Mouse (Mus musculus): ENCODE data around the gene Tenm4. TPM values are rescaled to one million over a fixed set of nuclear protein-coding genes. Genes with fewer than 3 reads are reported as not detected.
"Not testable (repeated sequence)": the region's sequence is repeated elsewhere in the genome, so short reads cannot be mapped to it uniquely, and the experiment has no call there.

Tenm4 gene
- polyA plus RNA-seq, 1 experiment: 30.7 TPM

- DNase-seq (ENCODE audit: low read depth): no peak
Measured at GRCm38 (mm10) chr7:96902183-96902582, 731.1 kb downstream of the Tenm4 start.

GRCm38 (mm10) chr7:96903088-96903985 lies 732.3 kb downstream of the Tenm4 start:
- DNase-seq (ENCODE audit: low read depth): no peak

- DNase-seq (ENCODE audit: low read depth): no peak
Measured at GRCm38 (mm10) chr7:96904442-96904841, 733.4 kb downstream of the Tenm4 start.

GRCm38 (mm10) chr7:96904936-96905335 lies 733.9 kb downstream of the Tenm4 start:
- DNase-seq (ENCODE audit: low read depth): no peak

- no peak for DNase-seq (ENCODE audit: low read depth)
Measured at GRCm38 (mm10) chr7:96905422-96905821, 734.4 kb downstream of the Tenm4 start.

- no peak for DNase-seq (ENCODE audit: low read depth)
Measured at GRCm38 (mm10) chr7:96906216-96906615, 735.2 kb downstream of the Tenm4 start.

GRCm38 (mm10) chr7:96907971-96908680 lies 737.1 kb downstream of the Tenm4 start:
- DNase-seq (ENCODE audit: low read depth): no peak

- DNase-seq (ENCODE audit: low read depth): no peak
Measured at GRCm38 (mm10) chr7:96909856-96910255, 738.8 kb downstream of the Tenm4 start.

GRCm38 (mm10) chr7:96910310-96910960 lies 739.4 kb downstream of the Tenm4 start:
- no peak for DNase-seq (ENCODE audit: low read depth)

GRCm38 (mm10) chr7:96914031-96914430 lies 743.0 kb downstream of the Tenm4 start:
- no peak for DNase-seq (ENCODE audit: low read depth)

GRCm38 (mm10) chr7:96915452-96916105 lies 744.5 kb downstream of the Tenm4 start:
- DNase-seq (ENCODE audit: low read depth): no peak

GRCm38 (mm10) chr7:96920447-96921095 lies 749.5 kb downstream of the Tenm4 start:
- peak; percentile 10 for DNase-seq (ENCODE audit: low read depth)

- DNase-seq (ENCODE audit: low read depth): no peak
Measured at GRCm38 (mm10) chr7:96922927-96923326, 751.9 kb downstream of the Tenm4 start.

- no peak for DNase-seq (ENCODE audit: low read depth)
Measured at GRCm38 (mm10) chr7:96943715-96944377, 772.8 kb downstream of the Tenm4 start.

GRCm38 (mm10) chr7:96946501-96946900 lies 775.5 kb downstream of the Tenm4 start:
- DNase-seq (ENCODE audit: low read depth): not testable (repeated sequence)

GRCm38 (mm10) chr7:96951281-96952051 lies 780.4 kb downstream of the Tenm4 start, which contains the start of gene Nars2:
Nars2 (plus strand) TSS chr7:96951505.
- peak; percentile 60 for DNase-seq (ENCODE audit: low read depth)

- DNase-seq (ENCODE audit: low read depth): no peak
Measured at GRCm38 (mm10) chr7:96952094-96952493, 781.0 kb downstream of the Tenm4 start.

GRCm38 (mm10) chr7:96959168-96959567 lies 788.1 kb downstream of the Tenm4 start:
- no peak for DNase-seq (ENCODE audit: low read depth)
